Mouse (Mus musculus): ENCODE data around the gene Isyna1.

DNA sequence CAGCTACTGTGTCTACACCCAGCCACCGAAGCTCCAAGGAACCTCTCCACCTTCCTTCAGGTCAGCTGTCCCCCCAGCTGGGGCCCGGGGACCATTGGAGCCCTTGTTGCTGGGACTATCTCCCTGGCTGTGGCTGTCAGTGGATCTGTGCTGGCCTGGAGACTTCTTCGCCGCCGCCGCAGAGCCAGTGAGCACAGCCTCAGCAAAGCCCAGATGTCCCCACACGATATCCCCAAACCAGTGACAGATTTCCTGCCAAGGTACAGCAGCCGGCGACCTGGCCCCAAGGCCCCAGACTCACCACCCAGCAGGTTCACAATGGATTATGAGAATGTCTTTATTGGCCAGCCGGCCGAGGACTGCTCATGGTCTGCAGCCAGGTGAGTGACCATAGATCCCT is 23.8 kb downstream of the Isyna1 start:
- TF ChIP-seq CTCF (IDR thresholded peaks at IDR 0.05; ENCODE audit: extremely low read depth, insufficient read depth, low read length) (no peak), POLR2A (IDR thresholded peaks at IDR 0.05; ENCODE audit: extremely low read depth, insufficient read depth, low read length) (no peak)
